Mouse (Mus musculus) neural tube, embryonic 10.5 days (tissue): ENCODE results near the gene Olfr732.

ENCODE experiments used
- DNase-seq: peaks from one replicate; pipeline ENCODE4 v3.0.0-alpha.2; 2017; ENCODE audit warnings: low spot score; ENCODE audit errors: extremely low spot score

Olfr732 gene

GRCm38 (mm10) chr14:50284106-50284505 is at the start of gene Olfr732:
TSS of gene Olfr732 (minus strand) at chr14:50284206.
- no peak for DNase-seq

GRCm38 (mm10) chr14:50326661-50327060 is 42.7 kb upstream of the Olfr732 start, which contains the start of gene Olfr734:
TSS of gene Olfr734 (minus strand) at chr14:50326761.
- DNase-seq, result no peak

- no peak for DNase-seq
Observed at GRCm38 (mm10) chr14:50301422-50301821, 17.4 kb upstream of the Olfr732 start, which contains the start of gene Olfr733. TSS of gene Olfr733 (minus strand) at chr14:50301522.

- DNase-seq, result no peak
Observed at GRCm38 (mm10) chr14:50241766-50242165, 42.2 kb downstream of the Olfr732 start, which contains the start of gene Olfr731. TSS of gene Olfr731 (minus strand) at chr14:50241866.
